Mouse (Mus musculus) forebrain, embryonic 10.5 days (tissue): ENCODE measurements at regions not wholly inside any gene's neighbourhood (a gene's known extent, or its start where the extent isn't known, plus 50 kb on each side); places are given as distances from the start of the nearest gene placed in this dataset.

Source experiments
- DNase-seq: peaks from one replicate; pipeline ENCODE4 v3.0.0-alpha.2; 2017; ENCODE audit warnings: low spot score; ENCODE audit errors: extremely low spot score
- H3K27ac ChIP-seq: fragments of 300-500 bp; sonication (generic); 2 replicates; pipeline ENCODE4 v1.5.1; 2016; ENCODE audit warnings: mild to moderate bottlenecking
- H3K27me3 ChIP-seq: fragments of 300-500 bp; sonication (generic); 2 replicates; pipeline ENCODE4 v1.6.1; 2016; ENCODE audit warnings: mild to moderate bottlenecking; ENCODE audit not compliant: poor library complexity, severe bottlenecking
- H3K36me3 ChIP-seq: fragments of 300-500 bp; sonication (generic); replicated peaks from 2 replicates; pipeline ENCODE4 v1.6.1; 2016; ENCODE audit warnings: mild to moderate bottlenecking, moderate library complexity
- H3K4me1 ChIP-seq: fragments of 300-500 bp; sonication (generic); 2 replicates; pipeline ENCODE4 v1.6.1; 2016
- H3K4me3 ChIP-seq: fragments of 300-500 bp; sonication (generic); 2 replicates; pipeline ENCODE4 v1.5.1; 2016; ENCODE audit warnings: mild to moderate bottlenecking, moderate library complexity
- H3K9me3 ChIP-seq: fragments of 300-500 bp; sonication (generic); 2 replicates; pipeline ENCODE4 v1.6.1; 2016; ENCODE audit warnings: mild to moderate bottlenecking, moderate library complexity
- WGBS: fragments of 180-500 bp; shearing (Covaris S2); methylation state at CpG from one replicate; pipeline ENCODE4 v1.1.7; 2016; 5-methylcytosine and 5-hydroxymethylcytosine counted together

DNA sequence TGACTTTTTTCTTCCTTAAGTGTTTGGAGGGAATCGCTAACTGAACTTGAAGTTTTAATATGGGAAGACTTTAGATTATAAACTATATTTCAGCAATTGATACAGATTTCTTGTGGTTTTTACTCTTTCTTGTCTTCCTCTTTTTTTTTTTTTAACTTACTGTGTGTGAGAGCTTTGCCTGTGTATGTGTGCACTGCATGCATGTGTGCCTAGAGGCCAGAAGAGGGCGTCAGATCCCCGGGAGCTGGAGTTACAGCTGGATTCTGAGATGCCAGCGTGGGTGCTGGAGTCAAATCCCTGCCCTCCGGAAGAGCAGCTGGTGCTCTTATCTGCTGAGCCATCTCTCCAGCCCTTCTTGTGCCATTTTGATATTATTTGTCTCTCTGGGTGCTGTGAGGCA, 129.6 kb downstream of the Trim33 start:
- H3K4me1 ChIP-seq, result no peaks in the 10 kb centered on the region
- no peaks in the 10 kb centered on the region for H3K27me3 ChIP-seq
- 86% methylated on average over 5 of the region's 5 CpGs for WGBS
- H3K27ac ChIP-seq, result no peak overlapping the region
- DNase-seq, result no peak
- no peaks in the 10 kb centered on the region for H3K9me3 ChIP-seq
- no peaks in the 10 kb centered on the region for H3K36me3 ChIP-seq
- H3K4me3 ChIP-seq, result no peak overlapping the region

GRCm38 (mm10) chr3:103412247-103412646, 133.2 kb downstream of the Trim33 start:
- Histone ChIP-seq H3K27me3 (no peaks in the 10 kb centered on the region), H3K36me3 (no peaks in the 10 kb centered on the region), H3K4me3 (no peak overlapping the region), H3K27ac (no peak overlapping the region), H3K9me3 (no peaks in the 10 kb centered on the region), H3K4me1 (no peaks in the 10 kb centered on the region)
- DNase-seq, result no peak
- 91% methylated on average over 2 of the region's 2 CpGs for WGBS

GRCm38 (mm10) chr3:103415051-103415695, 136.1 kb downstream of the Trim33 start:
- H3K27me3 ChIP-seq, result no peaks in the 10 kb centered on the region
- H3K36me3 ChIP-seq, result no peaks in the 10 kb centered on the region
- no peak for DNase-seq
- H3K27ac ChIP-seq, result no peak overlapping the region
- H3K9me3 ChIP-seq, result no peaks in the 10 kb centered on the region
- no peak overlapping the region for H3K4me3 ChIP-seq
- 79% methylated on average over 8 of the region's 8 CpGs for WGBS
- H3K4me1 ChIP-seq, result peaks cover 14% of the 10 kb centered on the region

- no peak for DNase-seq
- H3K27ac ChIP-seq, result no peak overlapping the region
- H3K36me3 ChIP-seq, result no peaks in the 10 kb centered on the region
- H3K9me3 ChIP-seq, result no peaks in the 10 kb centered on the region
- no peaks in the 10 kb centered on the region for H3K27me3 ChIP-seq
- peaks cover 25% of the 10 kb centered on the region for H3K4me1 ChIP-seq
- WGBS, result 86% methylated on average over 2 of the region's 2 CpGs
- H3K4me3 ChIP-seq, result no peak overlapping the region
Measured at GRCm38 (mm10) chr3:103416296-103416695, 137.2 kb downstream of the Trim33 start.

- H3K9me3 ChIP-seq, result no peaks in the 10 kb centered on the region
- no peak overlapping the region for H3K4me3 ChIP-seq
- no peak for DNase-seq
- no peaks in the 10 kb centered on the region for H3K36me3 ChIP-seq
- H3K27ac ChIP-seq, result no peak overlapping the region
- H3K4me1 ChIP-seq, result peaks cover 31% of the 10 kb centered on the region
- no peaks in the 10 kb centered on the region for H3K27me3 ChIP-seq
- WGBS, result 91% methylated on average over 4 of the region's 4 CpGs
Measured at GRCm38 (mm10) chr3:103417781-103418180, 138.7 kb downstream of the Trim33 start.

- DNase-seq, result peak; percentile 55
- Histone ChIP-seq H3K9me3 (no peaks in the 10 kb centered on the region), H3K27ac (peak overlapping the region; percentile 71), H3K4me1 (peaks cover 31% of the 10 kb centered on the region), H3K27me3 (no peaks in the 10 kb centered on the region), H3K36me3 (no peaks in the 10 kb centered on the region), H3K4me3 (no peak overlapping the region)
- WGBS, result 24% methylated on average over 4 of the region's 4 CpGs
Measured at GRCm38 (mm10) chr3:103419761-103420620, 140.9 kb downstream of the Trim33 start.

DNA sequence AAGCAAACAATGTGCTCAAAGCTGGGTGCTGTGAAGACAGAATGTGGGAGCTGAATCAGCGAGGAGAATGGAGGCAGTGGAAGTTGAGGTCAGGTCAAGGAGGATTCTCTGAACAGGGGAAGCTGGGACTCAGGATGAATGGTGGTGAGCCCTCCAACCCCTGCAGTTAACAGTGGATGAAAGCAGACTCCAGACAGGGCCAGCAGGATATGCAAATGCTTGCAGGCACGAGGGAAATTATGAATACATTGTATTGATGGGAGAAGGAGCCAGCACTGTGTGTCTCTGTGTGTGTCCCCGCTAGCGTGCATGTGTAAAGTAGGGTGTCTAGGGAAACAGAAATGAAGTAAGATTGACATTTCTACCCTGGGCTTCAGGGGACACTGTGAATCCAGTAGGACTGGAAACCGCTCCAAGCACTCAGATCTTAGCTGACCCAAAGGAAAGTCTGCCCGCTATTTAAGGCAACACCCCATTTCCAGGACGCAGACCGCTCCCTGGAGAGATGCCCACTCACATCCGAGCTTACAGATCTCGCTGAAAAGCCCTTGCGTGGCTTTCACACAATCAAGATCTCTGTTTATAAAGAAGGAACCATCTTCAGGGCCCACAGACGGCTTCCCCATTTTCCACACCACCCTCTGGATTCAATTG, 141.7 kb downstream of the Trim33 start:
- Histone ChIP-seq H3K9me3 (no peaks in the 10 kb centered on the region), H3K4me1 (peaks cover 31% of the 10 kb centered on the region), H3K27ac (peak overlapping the region; percentile 71), H3K27me3 (no peaks in the 10 kb centered on the region), H3K4me3 (no peak overlapping the region), H3K36me3 (no peaks in the 10 kb centered on the region)
- WGBS, result 70% methylated on average over 12 of the region's 12 CpGs
- no peak for DNase-seq

DNA sequence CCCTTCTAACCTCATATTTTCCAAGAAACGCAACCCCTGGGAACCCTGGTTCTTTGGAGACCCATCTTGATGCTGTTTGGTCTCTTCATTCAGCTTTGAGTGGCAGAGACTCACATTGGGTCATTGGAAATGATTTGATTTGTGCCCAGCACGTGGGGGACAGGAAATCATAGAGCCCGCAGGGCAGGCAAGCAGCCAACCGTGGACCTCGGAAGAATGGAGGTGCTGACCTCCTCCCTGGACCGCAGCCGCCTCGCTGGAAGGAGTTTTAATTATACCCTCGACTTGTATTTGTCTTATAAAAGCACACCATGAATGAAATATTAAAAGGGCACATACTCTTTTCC, 142.2 kb downstream of the Trim33 start:
- Histone ChIP-seq H3K27me3 (no peaks in the 10 kb centered on the region), H3K4me1 (peaks cover 31% of the 10 kb centered on the region), H3K9me3 (no peaks in the 10 kb centered on the region), H3K4me3 (no peak overlapping the region), H3K27ac (peak overlapping the region; percentile 71), H3K36me3 (no peaks in the 10 kb centered on the region)
- peak; percentile 33 for DNase-seq
- WGBS, result 62% methylated on average over 9 of the region's 9 CpGs

GRCm38 (mm10) chr3:103422806-103423205, 143.7 kb downstream of the Trim33 start:
- DNase-seq, result no peak

DNA sequence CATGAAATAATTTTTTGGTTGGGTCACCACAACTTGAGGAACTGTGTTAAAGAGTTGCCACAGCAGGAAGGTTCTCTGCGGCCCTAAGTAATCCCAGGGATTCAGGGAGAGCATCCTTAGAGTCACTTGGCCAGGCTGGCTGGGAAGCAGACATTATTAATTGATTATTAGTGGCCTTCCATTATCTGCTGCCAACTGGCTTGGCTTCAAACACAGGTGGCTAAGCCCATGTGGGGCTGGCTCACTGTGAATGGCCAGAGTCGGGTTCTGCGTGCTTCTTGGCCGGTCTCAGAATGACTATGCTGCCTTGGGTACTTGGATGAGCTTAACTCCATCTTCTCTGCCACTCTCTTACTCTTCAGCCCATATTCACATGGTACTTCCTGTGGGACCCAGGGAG, 144.2 kb downstream of the Trim33 start:
- Histone ChIP-seq H3K36me3 (no peaks in the 10 kb centered on the region), H3K9me3 (no peaks in the 10 kb centered on the region), H3K4me1 (peaks cover 31% of the 10 kb centered on the region), H3K27ac (no peak overlapping the region), H3K27me3 (no peaks in the 10 kb centered on the region), H3K4me3 (no peak overlapping the region)
- 93% methylated on average over 4 of the region's 4 CpGs for WGBS
- no peak for DNase-seq

More at GRCm38 (mm10) chr3:103422806-103423205, 143.7 kb downstream of the Trim33 start:
- no peaks in the 10 kb centered on the region for H3K27me3 ChIP-seq
- WGBS, result 92% methylated on average over 12 of the region's 12 CpGs
- peaks cover 31% of the 10 kb centered on the region for H3K4me1 ChIP-seq
- no peaks in the 10 kb centered on the region for H3K36me3 ChIP-seq
- no peak overlapping the region for H3K4me3 ChIP-seq
- no peak overlapping the region for H3K27ac ChIP-seq
- no peaks in the 10 kb centered on the region for H3K9me3 ChIP-seq

DNA sequence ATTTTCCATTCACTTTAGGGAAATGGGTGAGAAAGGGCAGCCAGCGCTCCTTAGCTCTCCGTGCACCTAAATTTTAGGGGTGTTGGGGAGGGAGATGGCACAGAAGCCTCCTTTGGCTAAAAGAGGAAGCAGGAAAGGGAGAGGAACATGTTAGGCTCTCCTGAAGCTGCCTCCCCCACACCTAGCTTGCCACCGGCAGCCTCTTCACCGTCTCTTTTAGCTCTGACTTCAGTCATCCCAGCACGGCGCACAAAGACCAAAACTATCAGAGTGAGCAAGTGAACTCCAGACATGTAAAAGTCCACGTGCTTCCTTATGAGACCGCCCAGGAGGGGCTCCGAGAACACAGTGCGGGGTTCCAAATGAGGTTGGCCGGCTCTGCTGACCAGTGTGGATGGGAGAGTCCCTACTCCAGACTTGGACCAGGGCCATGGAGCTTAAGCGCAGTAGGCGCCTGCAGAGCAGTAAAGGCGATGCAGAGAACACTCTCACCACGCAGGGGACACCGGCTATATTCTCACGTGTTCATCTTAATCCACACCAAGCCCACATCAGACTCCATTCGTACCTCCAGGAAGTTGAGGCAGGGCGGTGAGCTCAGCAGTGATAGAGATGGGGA, 146.8 kb downstream of the Trim33 start:
- H3K4me3 ChIP-seq, result no peak overlapping the region
- H3K9me3 ChIP-seq, result no peaks in the 10 kb centered on the region
- H3K27me3 ChIP-seq, result no peaks in the 10 kb centered on the region
- no peak for DNase-seq
- no peaks in the 10 kb centered on the region for H3K36me3 ChIP-seq
- 92% methylated on average over 19 of the region's 19 CpGs for WGBS
- peaks cover 9% of the 10 kb centered on the region for H3K4me1 ChIP-seq
- H3K27ac ChIP-seq, result no peak overlapping the region

DNA sequence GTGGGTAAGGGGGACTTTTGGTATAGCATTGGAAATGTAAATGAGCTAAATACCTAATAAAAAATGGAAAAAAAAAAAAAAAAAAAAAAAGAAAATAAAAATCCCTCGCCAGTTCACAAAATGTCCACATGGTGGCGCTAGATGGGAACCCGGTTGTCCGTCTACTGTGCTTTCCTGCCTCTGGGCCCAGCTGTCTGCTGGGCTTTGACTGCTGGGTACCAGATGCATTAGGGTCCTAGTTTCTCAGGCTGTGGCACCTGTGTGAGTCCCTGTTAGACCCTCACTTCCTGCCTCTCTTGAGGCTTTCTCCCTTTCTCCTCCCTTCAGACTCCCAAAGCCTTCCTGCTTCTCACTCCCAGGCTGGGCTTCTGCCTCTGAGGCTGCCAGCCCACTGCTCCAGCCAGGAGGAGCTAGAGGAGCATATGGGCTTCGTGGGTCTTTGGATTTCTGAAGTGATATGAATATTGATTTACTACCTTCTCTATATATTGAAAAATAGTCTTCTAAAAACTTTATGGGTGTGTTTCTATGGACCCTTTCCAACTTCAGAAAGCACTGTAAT, 145.7 kb upstream of the Syt6 start:
- WGBS, result 16% methylated on average over 5 of the region's 5 CpGs
- no peaks in the 10 kb centered on the region for H3K36me3 ChIP-seq
- no peak overlapping the region for H3K4me3 ChIP-seq
- H3K27me3 ChIP-seq, result no peaks in the 10 kb centered on the region
- DNase-seq, result no peak
- H3K4me1 ChIP-seq, result no peaks in the 10 kb centered on the region
- no peak overlapping the region for H3K27ac ChIP-seq
- H3K9me3 ChIP-seq, result no peaks in the 10 kb centered on the region
